Mouse (Mus musculus) activated CD4-positive, CD25-positive, alpha-beta regulatory T cell, adult 4 months (primary cell): ENCODE results near the gene Opn3. TPM values are rescaled to one million over a fixed set of nuclear protein-coding genes. Genes with fewer than 3 reads are reported as not detected.

Experiments used
- ATAC-seq: one replicate; pipeline ENCODE4 v1.8.0; 2017
- polyA plus RNA-seq, 2 experiments: library from polyadenylated mRNA; unstranded; fragments of 100-300 nt; shearing (Covaris generic); gene quantifications; one replicate each; pipeline ENCODE4 v1.2.1; 2017

Gene Opn3
- polyA plus RNA-seq: not detected

- ATAC-seq: peak; percentile 94
Observed at GRCm38 (mm10) chr1:175692246-175692996, at the start of gene Opn3, which contains the start of gene Chml. Gene Opn3, minus strand, starts transcription at chr1:175692776. Gene Chml, minus strand, starts transcription at chr1:175692901.

GRCm38 (mm10) chr1:175725771-175726170 is 33.2 kb upstream of the Opn3 start:
- no peak for ATAC-seq

- ATAC-seq: no peak
Observed at GRCm38 (mm10) chr1:175716832-175717231, 24.3 kb upstream of the Opn3 start.

- no peak for ATAC-seq
Observed at GRCm38 (mm10) chr1:175712338-175712909, 19.8 kb upstream of the Opn3 start.

GRCm38 (mm10) chr1:175708013-175708412 is 15.4 kb upstream of the Opn3 start:
- ATAC-seq: no peak

GRCm38 (mm10) chr1:175707599-175707998 is 15.0 kb upstream of the Opn3 start:
- ATAC-seq: no peak

GRCm38 (mm10) chr1:175701145-175701544 is 8.6 kb upstream of the Opn3 start:
- ATAC-seq: no peak

- ATAC-seq: peak; percentile 32
Observed at GRCm38 (mm10) chr1:175699796-175700195, 7.2 kb upstream of the Opn3 start.

- ATAC-seq: no peak
Observed at GRCm38 (mm10) chr1:175699375-175699774, 6.8 kb upstream of the Opn3 start.

GRCm38 (mm10) chr1:175698293-175698692 is 5.7 kb upstream of the Opn3 start, which contains the start of gene Wdr64:
Gene Wdr64, plus strand, starts transcription at chr1:175698593.
- no peak for ATAC-seq

- ATAC-seq: no peak
Observed at GRCm38 (mm10) chr1:175693429-175693960, 919 bp upstream of the Opn3 start.

- no peak for ATAC-seq
Observed at GRCm38 (mm10) chr1:175692997-175693361, 403 bp upstream of the Opn3 start.

GRCm38 (mm10) chr1:175691686-175692245 is 810 bp downstream of the Opn3 start:
- peak; percentile 1 for ATAC-seq

GRCm38 (mm10) chr1:175680995-175681394 is 11.6 kb downstream of the Opn3 start:
- ATAC-seq: no peak

- ATAC-seq: no peak
Observed at GRCm38 (mm10) chr1:175677459-175677858, 15.1 kb downstream of the Opn3 start.

GRCm38 (mm10) chr1:175675116-175675515 is 17.5 kb downstream of the Opn3 start:
- no peak for ATAC-seq

GRCm38 (mm10) chr1:175673563-175674325 is 18.8 kb downstream of the Opn3 start:
- no peak for ATAC-seq

- no peak for ATAC-seq
Observed at GRCm38 (mm10) chr1:175671626-175672025, 20.9 kb downstream of the Opn3 start.

GRCm38 (mm10) chr1:175670042-175670441 is 22.5 kb downstream of the Opn3 start:
- no peak for ATAC-seq

- no peak for ATAC-seq
Observed at GRCm38 (mm10) chr1:175669456-175669855, 23.1 kb downstream of the Opn3 start.

- ATAC-seq: peak; percentile 81
Observed at GRCm38 (mm10) chr1:175668666-175669405, 23.7 kb downstream of the Opn3 start.

GRCm38 (mm10) chr1:175659900-175660299 is 32.7 kb downstream of the Opn3 start:
- no peak for ATAC-seq
